Comparison of ENCODE assay signal across 8 mouse cellular contexts in genomic region chr8:122140411-122140810, GRCm38 (mm10).
"Had no signal": no experiment of that assay in that cellular context is flagged by ENCODE, and none has a peak within 500 bp of the region (broad histone marks: within the 10 kb centered on the region; RNA-seq: fewer than 3 reads in every experiment).

No protein-coding gene starts in this region.

- DNase-seq: right cerebral cortex, postnatal 14 days had no signal

- H3K27ac ChIP-seq: midbrain, embryonic 13.5 days; midbrain, embryonic 15.5 days; neural tube, embryonic 12.5 days; stomach, embryonic 15.5 days; stomach, postnatal 0 days had no signal

- ATAC-seq: midbrain, embryonic 15.5 days had no signal

- H3K4me2 ChIP-seq: lung, embryonic 14.5 days; midbrain, embryonic 11.5 days; midbrain, embryonic 13.5 days; midbrain, embryonic 15.5 days; neural tube, embryonic 12.5 days; stomach, embryonic 15.5 days had no signal

- H3K36me3 ChIP-seq: midbrain, embryonic 13.5 days; midbrain, embryonic 15.5 days; neural tube, embryonic 12.5 days; stomach, embryonic 15.5 days had no signal

- H3K4me1 ChIP-seq: midbrain, embryonic 13.5 days; midbrain, embryonic 15.5 days; stomach, embryonic 15.5 days had no signal

- H3K4me3 ChIP-seq: midbrain, embryonic 13.5 days; midbrain, embryonic 15.5 days; neural tube, embryonic 12.5 days; stomach, embryonic 15.5 days had no signal

- H3K9ac ChIP-seq: lung, embryonic 14.5 days; midbrain, embryonic 13.5 days; midbrain, embryonic 15.5 days; neural tube, embryonic 12.5 days; stomach, embryonic 15.5 days had no signal

- H3K9me3 ChIP-seq: midbrain, embryonic 13.5 days; midbrain, embryonic 15.5 days; neural tube, embryonic 12.5 days; stomach, embryonic 15.5 days had no signal

- H3K27me3 ChIP-seq: midbrain, embryonic 13.5 days; midbrain, embryonic 15.5 days; neural tube, embryonic 12.5 days; stomach, embryonic 15.5 days had no signal
